Mouse (Mus musculus) brain, adult 2 months (tissue): ENCODE measurements at regions not wholly inside any gene's neighbourhood (a gene's known extent, or its start where the extent isn't known, plus 50 kb on each side); places are given as distances from the start of the nearest gene placed in this dataset.

ENCODE experiments used
- DNase-seq: peaks from one replicate; pipeline ENCODE4 v3.0.0; 2011; ENCODE audit warnings: low read depth, low spot score

DNA sequence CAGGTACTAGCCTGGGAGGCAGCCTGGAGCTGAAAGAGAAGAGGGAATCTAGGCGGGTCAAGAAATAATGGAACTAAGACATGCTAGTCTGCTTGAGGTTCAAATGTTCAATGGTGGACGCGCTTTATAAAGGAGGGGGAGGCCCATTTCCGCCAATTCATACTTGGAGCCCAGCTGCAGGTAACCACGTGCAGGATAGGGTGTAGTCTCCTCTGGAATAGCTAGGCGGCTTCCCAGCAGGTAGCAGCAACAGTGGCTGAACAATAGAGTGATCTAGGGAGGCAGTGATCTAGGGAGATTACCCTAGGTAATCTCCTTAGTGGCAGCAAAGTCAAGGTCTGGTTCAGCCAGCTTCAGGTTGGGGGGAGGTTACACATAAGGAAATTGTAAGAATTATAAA, 134.6 kb downstream of the Sh2d4b start:
- no peak for DNase-seq

DNA sequence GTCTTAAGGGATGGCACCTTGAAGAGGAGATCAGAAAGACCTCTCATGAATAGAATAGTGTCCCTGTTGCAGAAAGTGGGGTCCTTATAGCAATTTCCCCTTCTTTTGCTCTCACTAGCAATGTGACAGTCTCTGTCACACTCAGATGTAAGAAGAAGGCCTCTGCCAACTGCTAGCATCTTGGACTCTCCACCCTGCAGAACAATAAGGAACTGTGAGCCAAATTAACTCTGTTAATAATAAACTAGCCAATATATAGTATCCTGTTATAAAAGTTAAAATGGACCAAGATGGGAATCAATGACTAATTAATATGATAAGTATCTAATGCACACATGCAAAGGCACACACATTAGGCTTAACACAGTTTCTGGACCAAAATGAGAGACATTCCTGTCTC, 152.5 kb downstream of the Sh2d4b start:
- no peak for DNase-seq

- no peak for DNase-seq
These were observed 161.2 kb downstream of the Sh2d4b start for GRCm38 (mm10) chr14:40731861-40732260.

DNA sequence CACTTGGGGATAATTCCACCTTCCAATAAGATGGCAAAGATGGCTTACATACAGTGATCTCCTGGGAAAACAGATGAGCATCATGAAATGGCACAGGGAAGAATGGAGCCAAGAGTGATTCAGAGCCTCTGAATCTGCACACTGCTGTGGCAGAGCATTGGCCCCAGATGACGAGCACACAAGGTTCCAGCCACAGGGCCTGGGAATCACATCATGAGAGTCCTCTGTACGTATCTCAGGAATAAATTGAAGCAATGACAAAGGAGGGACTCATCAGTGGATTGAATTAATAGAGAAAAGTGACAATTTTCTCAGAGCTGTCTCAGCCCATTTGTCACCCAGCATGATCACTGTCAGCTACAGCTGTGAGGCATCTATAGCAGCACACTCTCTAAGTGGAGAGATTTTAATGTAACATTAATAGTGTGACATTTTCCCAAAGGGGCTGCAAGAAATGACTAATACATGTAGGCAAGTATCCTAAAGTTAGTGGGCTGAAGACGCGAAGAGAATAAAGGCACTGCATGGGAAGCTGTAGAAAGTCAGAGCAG, 184.0 kb downstream of the Sh2d4b start:
- DNase-seq: no peak

GRCm38 (mm10) chr14:40707419-40707818, 185.6 kb downstream of the Sh2d4b start:
- DNase-seq: no peak

DNA sequence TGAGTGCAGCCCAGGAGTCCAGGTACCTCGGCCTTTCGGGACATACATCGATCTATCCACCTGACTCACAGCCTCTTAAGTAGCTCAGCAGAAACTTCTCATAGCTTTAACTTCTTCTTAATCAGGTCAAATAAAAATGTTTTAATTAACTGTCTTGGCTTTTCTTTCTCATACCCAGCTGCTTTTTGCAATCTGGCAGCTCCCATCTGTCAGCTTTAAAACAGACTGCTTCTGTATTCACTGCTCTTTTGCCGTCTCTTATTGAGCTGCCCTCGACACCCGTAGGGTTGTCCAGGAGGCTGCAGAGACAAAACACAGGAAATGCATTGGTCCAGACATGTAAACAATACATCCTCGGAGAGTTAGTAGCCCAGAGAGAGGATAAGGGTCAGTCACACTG, 189.6 kb downstream of the Sh2d4b start:
- peak; percentile 24 for DNase-seq

DNA sequence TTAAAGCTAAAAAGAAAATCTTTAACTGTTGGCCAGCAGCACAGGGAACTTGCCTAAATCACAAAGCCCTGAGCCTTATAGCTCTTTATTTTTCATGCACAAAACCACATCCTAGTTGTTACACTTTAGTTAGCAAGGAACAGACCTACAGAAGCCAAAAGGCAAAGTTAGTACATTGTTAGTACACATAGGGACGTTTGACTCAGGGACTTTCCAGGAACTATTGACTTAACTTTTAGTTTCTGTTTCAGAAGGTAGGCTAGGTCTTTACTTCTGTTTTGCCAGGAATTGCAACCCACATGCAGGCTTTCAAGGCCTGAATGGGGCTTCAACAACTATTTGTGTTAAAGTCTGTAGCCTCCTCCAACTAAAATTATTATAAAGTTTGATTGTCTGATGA, 211.4 kb downstream of the Sh2d4b start:
- no peak for DNase-seq

- peak; percentile 1 for DNase-seq
These were observed 239.5 kb downstream of the Sh2d4b start for GRCm38 (mm10) chr14:40653558-40653957.
